8 mouse cellular contexts compared by ENCODE assay signal in the genomic region with DNA sequence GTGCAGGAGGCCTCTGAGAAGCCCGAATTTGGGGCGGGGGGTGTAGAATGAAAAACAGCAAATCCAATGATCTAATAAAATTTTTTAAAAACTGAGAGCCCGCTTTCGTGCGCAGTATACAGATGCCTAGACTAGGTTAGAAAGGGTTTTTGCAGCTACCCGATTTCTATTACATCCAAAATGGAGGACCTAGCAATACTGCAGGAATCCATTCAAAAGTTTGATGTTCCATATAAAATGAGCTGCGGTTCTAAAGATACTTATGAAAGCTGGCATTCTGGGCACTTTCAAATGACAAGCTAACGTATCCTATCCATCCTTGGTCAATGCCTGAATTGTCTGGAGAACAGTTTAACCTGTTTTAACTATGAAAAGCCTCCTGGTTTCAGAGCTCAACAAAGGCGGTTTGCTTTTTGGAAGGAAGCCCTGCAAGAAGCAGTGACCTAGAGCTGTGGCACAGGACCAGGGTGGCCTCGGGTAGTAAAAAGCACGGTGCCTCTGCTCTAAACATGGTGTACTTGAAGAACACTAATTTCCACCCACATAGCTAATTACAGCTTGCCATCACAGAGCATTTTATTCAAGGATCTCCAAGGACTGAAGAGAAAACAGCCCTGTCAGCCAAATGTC. TPM values are rescaled to one million over a fixed set of nuclear protein-coding genes. Genes with fewer than 3 reads are reported as not detected.
DNase-seq lines count a peak whose midpoint lies in the region; ATAC-seq lines count a peak whose summit lies in the region.

No protein-coding gene starts in this region.

- H3K4me2 ChIP-seq in liver, embryonic 16.5 days (ENCODE audit: low read depth, low read length), result peak overlapping the region; percentile 76; the same call in 1 of the 2 replicates

- 37% methylated on average over 11 of the region's 11 CpGs for WGBS in liver, embryonic 16.5 days (ENCODE audit: insufficient replicate concordance)

- DNase-seq in adrenal gland, adult (ENCODE audit: inconsistent age in 2 of 2, low spot score in 1 of 2), result peak; percentile 33 to 70
- DNase-seq in adrenal gland, adult 8-10 months, result no peak
- DNase-seq in right cerebral cortex, postnatal 10 days (ENCODE audit: low spot score in 2 of 2), result peak; percentile 67 to 73
- no peak for DNase-seq in right cerebral cortex, postnatal 4 days
- DNase-seq in induced T-regulatory cell, adult 2 months (ENCODE audit: low read depth), result peak; percentile 11
- no peak for DNase-seq in gastrocnemius, postnatal 10 days
- DNase-seq in natural killer cell, adult 2 months (ENCODE audit: low spot score in 2 of 2), result no peak

- no peak for ATAC-seq in liver, embryonic 16.5 days (ENCODE audit: low read depth)

- no peaks in the 10 kb centered on the region for H3K4me1 ChIP-seq in liver, embryonic 16.5 days (ENCODE audit: control insufficient read depth, low read depth, low read length)

- H3K36me3 ChIP-seq in liver, embryonic 16.5 days (ENCODE audit: control insufficient read depth, insufficient read depth), result no peaks in the 10 kb centered on the region

- H3K4me3 ChIP-seq in liver, embryonic 16.5 days (ENCODE audit: low read depth, low read length), result no peak overlapping the region

- peaks cover 46% of the 10 kb centered on the region for H3K27me3 ChIP-seq in liver, embryonic 16.5 days (ENCODE audit: control insufficient read depth, insufficient read depth, low read depth, low read length)

- no peak overlapping the region for H3K9ac ChIP-seq in liver, embryonic 16.5 days (ENCODE audit: low read depth, low read length)

- H3K27ac ChIP-seq in liver, embryonic 16.5 days (ENCODE audit: low read length), result no peak overlapping the region

- H3K9me3 ChIP-seq in liver, embryonic 16.5 days (replicated peaks; ENCODE audit: control insufficient read depth, low read length), result no peaks in the 10 kb centered on the region

RNA-seq across cellular contexts. Expression of a gene that starts 1.2 kb away (rescaled TPM):
- 100 to 1,000 TPM in 1 of 4 experiments, 10 to 100 TPM in 3; 62.1 to 126 (median 78.8) TPM for total RNA-seq in adrenal gland, adult 8-10 months (2022)
- 0.46 and 0.48 TPM in 2 replicates for polyA plus RNA-seq in liver, embryonic 16.5 days (2015; fragmentation: Nextera tagmentation; extraction: Ambion mirVana)
- 100 to 1,000 TPM in 1 of 2 experiments, 10 to 100 TPM in 1; 98.5 to 134 TPM for total RNA-seq in gastrocnemius, postnatal 10 days (2021)

Comparison
In these comparisons a context has a peak if more than half of its experiments do, and no peak if none do; other contexts are left out.
1. DNase-seq: peak in adrenal gland, adult (2 of 2), right cerebral cortex, postnatal 10 days (2 of 2) and induced T-regulatory cell, adult 2 months (single experiment); none in adrenal gland, adult 8-10 months (single experiment), right cerebral cortex, postnatal 4 days (single experiment), gastrocnemius, postnatal 10 days (single experiment) and natural killer cell, adult 2 months (0 of 2).